Mouse (Mus musculus): Measurements from ENCODE around the gene Atad5. TPM values are rescaled to one million over a fixed set of nuclear protein-coding genes. Genes with fewer than 3 reads are reported as not detected.

The Atad5 gene
- polyA plus RNA-seq (2012; ENCODE audit: insufficient read depth, insufficient read length, low replicate concordance, missing spikeins) = not detected in 2 replicates

DNA sequence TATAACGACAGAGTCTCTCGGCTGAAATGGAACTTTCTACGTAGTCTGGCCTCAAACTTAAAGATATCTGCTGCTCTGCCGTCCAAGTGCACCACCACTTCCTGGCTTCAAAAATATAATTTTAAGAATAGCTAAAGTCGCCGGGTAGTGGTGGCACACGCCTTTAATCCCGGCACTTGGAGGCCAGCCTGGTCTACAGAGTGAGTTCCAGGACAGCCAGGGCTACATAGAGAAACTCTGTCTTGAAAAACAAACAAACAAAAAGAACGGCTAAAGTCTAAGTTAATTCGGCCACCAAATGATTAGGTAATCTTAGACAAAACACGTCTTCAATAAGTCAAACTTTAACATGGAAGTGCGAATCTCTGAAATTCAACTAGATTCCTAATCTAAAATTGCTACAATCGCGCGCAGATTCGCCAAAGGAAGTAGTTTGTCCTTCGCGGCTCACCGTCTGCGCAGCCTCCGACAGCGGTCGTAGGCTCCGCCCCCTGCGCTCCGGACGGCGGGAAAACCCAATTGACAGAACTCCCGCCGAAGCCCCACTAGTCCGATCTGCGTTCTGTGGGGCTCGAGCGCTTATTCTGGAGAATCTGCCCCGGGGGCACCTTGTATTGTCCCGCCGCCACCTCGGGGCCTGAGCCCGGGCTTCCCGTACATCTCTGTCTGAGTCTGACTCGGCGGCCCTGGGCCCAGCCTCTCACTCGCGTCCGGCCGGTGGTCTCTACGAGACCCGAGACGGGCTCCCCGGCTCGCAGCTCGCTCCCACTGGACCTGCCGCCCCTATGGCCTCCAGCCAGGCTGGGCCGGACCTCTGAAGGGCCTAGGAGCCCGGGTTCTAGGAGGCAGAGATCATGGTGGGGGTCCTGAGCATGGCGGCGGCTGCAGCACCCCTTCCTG is at the start of gene Atad5:
TSS of gene Atad5 (plus strand) at position 484 of the 900 bp plus-strand sequence.
- peaks cover 3% of the 10 kb centered on the region for H3K4me1 ChIP-seq (ENCODE audit: control insufficient read depth, insufficient read depth, low read length)
- TF ChIP-seq CTCF (IDR thresholded peaks at IDR 0.05; ENCODE audit: insufficient read depth, low read depth, low read length) (no peak), POLR2A (IDR thresholded peaks at IDR 0.05; ENCODE audit: insufficient read depth, low read depth, low read length) (no peak)
- H3K27ac ChIP-seq (ENCODE audit: insufficient read depth, low read depth, low read length) = no peak within 1 kb of the TSS
- WGBS = 5% methylated on average over 57 of the region's 57 CpGs
- H3K4me3 ChIP-seq (ENCODE audit: insufficient read depth, low read depth, low read length) = peak within 1 kb of the TSS; percentile 76

DNA sequence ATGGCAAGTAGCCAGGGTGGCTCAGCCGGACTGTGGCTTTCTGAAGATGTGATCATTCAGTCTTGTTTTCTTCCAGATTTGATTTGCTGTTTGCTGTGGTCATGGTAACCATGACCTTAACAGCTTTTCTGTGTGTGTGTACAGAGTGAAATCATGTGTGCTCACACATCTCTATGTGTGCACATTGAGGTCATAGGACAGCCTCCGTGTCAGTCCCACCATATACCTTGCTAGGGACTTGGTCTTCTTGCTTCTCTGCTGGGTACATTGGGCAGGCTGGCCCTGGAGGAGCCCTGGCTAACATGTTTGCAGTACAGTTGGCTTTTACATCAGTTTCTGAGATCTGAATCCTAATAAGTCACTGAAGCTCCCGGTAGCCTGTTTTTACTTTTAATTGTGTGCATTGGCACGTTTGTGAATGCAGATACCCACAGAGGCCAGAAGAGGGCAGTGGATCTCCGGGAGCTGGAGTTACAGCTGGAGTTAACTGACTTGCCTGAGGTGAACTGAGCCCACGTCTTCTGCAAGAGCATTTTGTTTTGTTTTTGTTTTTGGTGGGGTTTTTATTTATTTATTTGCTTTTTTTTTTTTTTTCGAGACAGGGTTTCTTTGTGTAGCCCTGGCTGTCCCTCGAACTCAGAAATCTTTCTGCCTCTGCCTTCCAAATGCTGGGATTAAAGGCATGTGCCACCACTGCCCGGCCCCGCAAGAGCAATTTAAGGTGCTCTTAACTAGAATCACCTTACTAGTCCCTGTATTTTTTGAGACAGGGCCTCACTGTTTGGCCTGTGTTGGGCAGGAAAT is 46.4 kb upstream of the Atad5 start:
- H3K27ac ChIP-seq (ENCODE audit: insufficient read depth, low read depth, low read length) = no peak overlapping the region
- no peaks in the 10 kb centered on the region for H3K4me1 ChIP-seq (ENCODE audit: control insufficient read depth, insufficient read depth, low read length)
- TF ChIP-seq POLR2A (IDR thresholded peaks at IDR 0.05; ENCODE audit: insufficient read depth, low read depth, low read length) (no peak), CTCF (IDR thresholded peaks at IDR 0.05; ENCODE audit: insufficient read depth, low read depth, low read length) (0 out of 2 replicates have a peak, but pooled peaks have one; percentile 38)
- 51% methylated on average over 10 of the region's 10 CpGs for WGBS
- no peak overlapping the region for H3K4me3 ChIP-seq (ENCODE audit: insufficient read depth, low read depth, low read length)

DNA sequence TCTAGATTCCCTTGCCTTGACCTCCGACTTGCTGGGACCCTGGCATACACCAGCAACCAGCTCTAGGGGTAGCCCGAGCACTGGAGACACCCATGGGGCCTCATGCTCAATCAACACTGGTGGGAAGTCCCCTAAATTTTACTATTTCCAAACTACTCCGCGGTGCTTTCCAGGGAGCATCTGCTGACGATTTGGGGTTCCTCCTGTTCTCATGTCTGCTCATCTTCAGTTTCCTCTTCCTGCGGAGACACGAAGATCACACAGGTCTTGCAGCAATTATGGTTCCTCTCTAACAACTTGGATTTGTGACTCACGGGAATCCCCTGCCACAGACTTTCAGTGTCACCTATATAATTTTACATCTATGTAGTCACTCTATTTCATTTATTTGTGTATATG is 45.8 kb upstream of the Atad5 start:
- H3K4me3 ChIP-seq (ENCODE audit: insufficient read depth, low read depth, low read length) = no peak overlapping the region
- H3K27ac ChIP-seq (ENCODE audit: insufficient read depth, low read depth, low read length) = no peak overlapping the region
- TF ChIP-seq POLR2A (IDR thresholded peaks at IDR 0.05; ENCODE audit: insufficient read depth, low read depth, low read length) (no peak), CTCF (IDR thresholded peaks at IDR 0.05; ENCODE audit: insufficient read depth, low read depth, low read length) (no peak)
- H3K4me1 ChIP-seq (ENCODE audit: control insufficient read depth, insufficient read depth, low read length) = no peaks in the 10 kb centered on the region
- WGBS = 90% methylated on average over 8 of the region's 8 CpGs

DNA sequence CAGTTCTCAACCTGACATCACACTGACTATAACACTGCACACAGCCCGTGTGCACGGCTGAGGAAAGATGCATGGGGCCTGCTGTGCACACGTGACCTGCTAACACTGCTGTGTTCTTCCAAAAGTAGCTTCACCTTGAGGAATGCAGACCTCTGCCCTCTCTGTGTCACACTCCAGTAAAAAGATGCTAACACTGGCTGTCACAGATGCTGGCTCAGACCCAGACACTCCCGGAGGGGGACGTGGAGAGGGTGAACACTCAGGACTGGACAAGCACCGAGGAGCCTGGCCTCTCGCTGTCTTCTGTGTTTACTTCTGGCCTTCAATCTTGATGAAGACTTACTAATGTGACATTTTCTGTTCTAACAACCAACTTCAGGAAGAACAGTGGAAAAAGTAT is 42.3 kb upstream of the Atad5 start:
- TF ChIP-seq CTCF (IDR thresholded peaks at IDR 0.05; ENCODE audit: insufficient read depth, low read depth, low read length) (no peak), POLR2A (IDR thresholded peaks at IDR 0.05; ENCODE audit: insufficient read depth, low read depth, low read length) (no peak)
- H3K27ac ChIP-seq (ENCODE audit: insufficient read depth, low read depth, low read length) = no peak overlapping the region

DNA sequence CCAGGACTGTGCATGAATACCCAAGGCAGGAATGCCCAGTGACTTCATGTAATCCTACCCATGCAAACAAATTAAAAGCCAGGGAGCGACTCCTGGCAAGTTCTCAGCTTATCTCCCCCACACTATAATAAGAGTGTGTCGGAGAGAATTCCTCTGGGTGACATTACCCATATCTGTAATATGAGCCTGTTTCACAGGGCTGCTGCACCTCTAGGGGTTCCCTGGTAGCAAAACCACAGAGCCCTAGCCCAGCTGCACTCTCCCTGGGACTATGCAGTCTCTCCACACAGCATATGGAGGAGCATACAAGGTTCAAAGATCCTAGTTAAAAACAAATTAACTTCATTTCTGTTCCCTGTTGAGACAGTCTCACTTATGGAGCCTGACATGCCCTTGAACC is 39.1 kb upstream of the Atad5 start:
- no peak overlapping the region for H3K4me3 ChIP-seq (ENCODE audit: insufficient read depth, low read depth, low read length)
- H3K4me1 ChIP-seq (ENCODE audit: control insufficient read depth, insufficient read depth, low read length) = no peaks in the 10 kb centered on the region
- TF ChIP-seq POLR2A (IDR thresholded peaks at IDR 0.05; ENCODE audit: insufficient read depth, low read depth, low read length) (no peak), CTCF (IDR thresholded peaks at IDR 0.05; ENCODE audit: insufficient read depth, low read depth, low read length) (no peak)
- H3K27ac ChIP-seq (ENCODE audit: insufficient read depth, low read depth, low read length) = no peak overlapping the region
- 80% methylated on average over 2 of the region's 2 CpGs for WGBS

More for the DNA sequence above, 42.3 kb upstream of the Atad5 start:
- 84% methylated on average over 7 of the region's 7 CpGs for WGBS
- H3K4me3 ChIP-seq (ENCODE audit: insufficient read depth, low read depth, low read length) = no peak overlapping the region
- H3K4me1 ChIP-seq (ENCODE audit: control insufficient read depth, insufficient read depth, low read length) = no peaks in the 10 kb centered on the region

DNA sequence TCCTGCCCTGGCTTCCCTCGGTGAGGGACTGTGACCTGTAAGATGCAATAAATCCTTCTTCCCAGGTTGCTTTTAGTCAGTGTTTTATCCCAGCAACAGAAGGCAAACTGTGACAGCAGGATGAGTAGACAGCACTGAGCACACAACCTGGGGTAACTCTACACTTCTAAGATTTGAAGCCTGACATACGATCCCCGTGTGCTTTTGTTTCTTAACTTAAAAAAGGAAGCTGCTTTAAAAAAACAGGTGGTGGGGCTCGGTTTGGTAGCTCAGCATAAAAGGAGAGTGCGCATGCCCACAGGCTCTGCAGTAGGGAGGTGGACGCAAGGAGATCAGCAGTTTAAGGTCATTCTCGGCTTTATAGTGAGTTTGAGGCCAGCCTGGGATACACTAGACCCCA is 36.7 kb upstream of the Atad5 start:
- 89% methylated on average over 7 of the region's 7 CpGs for WGBS
- Histone ChIP-seq H3K4me1 (ENCODE audit: control insufficient read depth, insufficient read depth, low read length) (no peaks in the 10 kb centered on the region), H3K27ac (ENCODE audit: insufficient read depth, low read depth, low read length) (no peak overlapping the region), H3K4me3 (ENCODE audit: insufficient read depth, low read depth, low read length) (no peak overlapping the region)
- TF ChIP-seq CTCF (IDR thresholded peaks at IDR 0.05; ENCODE audit: insufficient read depth, low read depth, low read length) = no peak
- TF ChIP-seq POLR2A (IDR thresholded peaks at IDR 0.05; ENCODE audit: insufficient read depth, low read depth, low read length) = no peak

DNA sequence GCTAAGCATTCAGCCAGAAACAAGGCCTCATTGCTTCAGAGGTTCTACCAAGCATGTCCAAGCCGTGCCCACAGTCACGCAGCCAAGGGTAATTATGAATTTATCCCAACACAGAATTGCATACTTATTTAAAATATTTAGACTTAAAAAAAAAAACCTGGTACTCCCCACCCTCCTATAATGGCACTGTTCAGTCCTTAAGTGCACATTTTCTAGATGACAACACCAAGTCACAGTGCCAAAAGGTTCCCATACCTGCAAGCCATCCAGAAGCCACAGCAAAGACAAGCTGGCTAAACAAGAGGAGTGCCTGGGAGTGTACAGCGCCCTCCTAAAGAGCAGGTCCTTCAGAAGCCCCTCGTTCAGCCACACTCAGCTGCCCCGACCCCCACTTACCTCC is 36.0 kb upstream of the Atad5 start:
- no peak for TF ChIP-seq CTCF (IDR thresholded peaks at IDR 0.05; ENCODE audit: insufficient read depth, low read depth, low read length)
- no peak for TF ChIP-seq POLR2A (IDR thresholded peaks at IDR 0.05; ENCODE audit: insufficient read depth, low read depth, low read length)
- Histone ChIP-seq H3K4me1 (ENCODE audit: control insufficient read depth, insufficient read depth, low read length) (no peaks in the 10 kb centered on the region), H3K27ac (ENCODE audit: insufficient read depth, low read depth, low read length) (no peak overlapping the region), H3K4me3 (ENCODE audit: insufficient read depth, low read depth, low read length) (no peak overlapping the region)
- 94% methylated on average over 5 of the region's 5 CpGs for WGBS

DNA sequence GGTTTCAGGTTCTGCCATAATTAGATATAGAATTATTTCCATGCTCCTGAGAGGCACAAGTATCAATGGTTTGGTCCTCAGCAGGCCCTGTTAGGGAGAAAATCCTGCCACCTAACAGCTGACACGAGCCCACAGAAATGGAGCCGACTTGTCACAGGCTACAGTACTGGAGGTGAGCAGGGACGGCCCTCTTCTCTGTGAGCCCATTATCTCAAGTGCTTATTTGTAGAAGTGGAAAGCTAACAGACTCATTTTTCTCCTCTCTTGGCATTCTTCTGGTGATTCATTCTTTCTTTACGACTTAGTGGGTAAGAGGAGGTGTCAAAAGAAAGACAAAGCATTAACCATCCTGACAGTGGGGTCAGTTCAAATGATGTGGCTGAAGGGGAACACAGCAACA is 34.5 kb upstream of the Atad5 start:
- WGBS = 85% methylated on average over 4 of the region's 4 CpGs
- TF ChIP-seq CTCF (IDR thresholded peaks at IDR 0.05; ENCODE audit: insufficient read depth, low read depth, low read length) (no peak), POLR2A (IDR thresholded peaks at IDR 0.05; ENCODE audit: insufficient read depth, low read depth, low read length) (no peak)

DNA sequence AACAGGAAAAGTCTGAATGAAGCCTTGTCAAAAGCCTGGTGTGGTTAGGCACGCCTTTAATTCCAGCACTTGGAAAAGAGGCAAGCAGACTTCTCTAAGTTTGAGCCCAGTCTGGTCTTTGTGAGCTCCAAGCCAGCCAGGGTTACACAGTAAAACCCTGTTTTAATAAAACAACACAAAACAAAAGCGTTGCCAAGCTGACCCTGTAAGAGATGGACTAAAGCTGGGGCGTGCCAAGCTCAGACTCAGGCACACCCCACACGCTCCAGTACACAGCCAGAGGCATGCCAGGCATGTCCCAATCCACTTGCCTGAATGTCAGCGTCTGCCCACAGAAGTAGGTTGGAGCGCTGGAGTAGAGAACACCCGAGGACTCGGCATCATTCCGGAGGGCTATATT is 33.1 kb upstream of the Atad5 start:
- no peak for TF ChIP-seq POLR2A (IDR thresholded peaks at IDR 0.05; ENCODE audit: insufficient read depth, low read depth, low read length)
- no peak for TF ChIP-seq CTCF (IDR thresholded peaks at IDR 0.05; ENCODE audit: insufficient read depth, low read depth, low read length)
- no peaks in the 10 kb centered on the region for H3K4me1 ChIP-seq (ENCODE audit: control insufficient read depth, insufficient read depth, low read length)
- H3K4me3 ChIP-seq (ENCODE audit: insufficient read depth, low read depth, low read length) = no peak overlapping the region
- no peak overlapping the region for H3K27ac ChIP-seq (ENCODE audit: insufficient read depth, low read depth, low read length)
- 67% methylated on average over 9 of the region's 9 CpGs for WGBS

More for the DNA sequence above, 34.5 kb upstream of the Atad5 start:
- Histone ChIP-seq H3K4me1 (ENCODE audit: control insufficient read depth, insufficient read depth, low read length) (no peaks in the 10 kb centered on the region), H3K4me3 (ENCODE audit: insufficient read depth, low read depth, low read length) (no peak overlapping the region), H3K27ac (ENCODE audit: insufficient read depth, low read depth, low read length) (no peak overlapping the region)

Data from olfactory bulb, adult 2 months (tissue).